Mouse (Mus musculus) stomach, postnatal 0 days (tissue): ENCODE data around the gene E2f3. TPM values are rescaled to one million over a fixed set of nuclear protein-coding genes. Genes with fewer than 3 reads are reported as not detected.

ENCODE experiments used
- ATAC-seq: fragments of 200-750 bp; cut with Nextera tagmentation; 2 replicates; pipeline ENCODE4 v1.8.0; 2017; ENCODE audit not compliant: low FRiP score, low TSS enrichment
- DNase-seq: peaks from one replicate; pipeline ENCODE4 v3.0.0-alpha.2; 2016; ENCODE audit warnings: low spot score
- H3K27ac ChIP-seq: fragments of 300-500 bp; sonication (generic); replicated peaks from 2 replicates; pipeline ENCODE4 v1.5.1; 2014; ENCODE audit warnings: mild to moderate bottlenecking, control low read depth
- H3K27me3 ChIP-seq: fragments of 300-500 bp; sonication (generic); 2 replicates; pipeline ENCODE4 v1.6.1; 2014; ENCODE audit warnings: low read length; ENCODE audit not compliant: control insufficient read depth, insufficient read depth
- H3K36me3 ChIP-seq: fragments of 300-500 bp; sonication (generic); 2 replicates; pipeline ENCODE4 v1.6.1; 2014; ENCODE audit warnings: low read length, mixed read lengths; ENCODE audit not compliant: control insufficient read depth, insufficient read depth
- H3K4me1 ChIP-seq: fragments of 300-500 bp; sonication (generic); replicated peaks from 2 replicates; pipeline ENCODE4 v1.6.1; 2014; ENCODE audit warnings: antibody characterized with exemption; ENCODE audit not compliant: control insufficient read depth, insufficient read depth
- H3K4me2 ChIP-seq: fragments of 300-500 bp; sonication (generic); replicated peaks from 2 replicates; pipeline ENCODE4 v1.6.1; 2014; ENCODE audit warnings: low read depth, mild to moderate bottlenecking, control low read depth, moderate library complexity
- H3K4me3 ChIP-seq: fragments of 300-500 bp; sonication (generic); 2 replicates; pipeline ENCODE4 v1.5.1; 2014; ENCODE audit warnings: low read depth, low read length, control low read depth
- H3K9ac ChIP-seq: fragments of 300-500 bp; sonication (generic); 2 replicates; pipeline ENCODE4 v1.6.1; 2014; ENCODE audit warnings: mild to moderate bottlenecking, low read length, control low read depth, mixed read lengths
- H3K9me3 ChIP-seq: fragments of 300-500 bp; sonication (generic); 2 replicates; pipeline ENCODE4 v1.6.1; 2016; ENCODE audit warnings: low read length; ENCODE audit not compliant: control insufficient read depth
- CTCF ChIP-seq: IDR thresholded peaks from 2 replicates; pipeline ENCODE4 v1.5.1; 2016; ENCODE audit warnings: antibody characterized with exemption, low read depth, mild to moderate bottlenecking, moderate library complexity
- EP300 ChIP-seq: optimal IDR thresholded peaks from 2 replicates; pipeline ENCODE3; 2016; ENCODE audit warnings: antibody characterized with exemption
- WGBS: fragments of 180-500 bp; shearing (Covaris S2); extraction: QIAGEN DNeasy Blood & Tissue Kit; methylation state at CpG from one replicate; pipeline ENCODE4 v1.1.7; 2014; 5-methylcytosine and 5-hydroxymethylcytosine counted together
- polyA plus RNA-seq: library from polyadenylated mRNA; unstranded; fragments of >200 nt; fragmentation: Nextera tagmentation; extraction: Ambion mirVana; gene quantifications from 2 replicates; pipeline ENCODE4 v1.2.1, GENCODE M21; 2015

Gene E2f3
- polyA plus RNA-seq, 1 experiment from 2014 or later, result 2.5 TPM

- no peaks in the 10 kb centered on the region for H3K36me3 ChIP-seq
- no peak overlapping the region for H3K27ac ChIP-seq
- no peak for ATAC-seq
- WGBS, result 88% methylated on average over 7 of the region's 7 CpGs
- H3K4me1 ChIP-seq, result no peaks in the 10 kb centered on the region
- DNase-seq, result no peak
- no peak overlapping the region for H3K4me2 ChIP-seq
- H3K9me3 ChIP-seq, result no peaks in the 10 kb centered on the region
- no peak for TF ChIP-seq CTCF
- TF ChIP-seq EP300, result no peak
- no peaks in the 10 kb centered on the region for H3K27me3 ChIP-seq
- H3K9ac ChIP-seq, result no peak overlapping the region
- H3K4me3 ChIP-seq, result no peak overlapping the region
These were observed 31.7 kb upstream of the E2f3 start for GRCm38 (mm10) chr13:30017611-30018010.

- no peaks in the 10 kb centered on the region for H3K4me1 ChIP-seq
- no peaks in the 10 kb centered on the region for H3K27me3 ChIP-seq
- H3K27ac ChIP-seq, result no peak overlapping the region
- ATAC-seq (no peak), DNase-seq (no peak)
- H3K4me3 ChIP-seq, result no peak overlapping the region
- H3K36me3 ChIP-seq, result no peaks in the 10 kb centered on the region
- no peak overlapping the region for H3K4me2 ChIP-seq
- 86% methylated on average over 8 of the region's 8 CpGs for WGBS
- no peak for TF ChIP-seq CTCF
- TF ChIP-seq EP300, result no peak
- no peaks in the 10 kb centered on the region for H3K9me3 ChIP-seq
- H3K9ac ChIP-seq, result no peak overlapping the region
These were observed 28.7 kb upstream of the E2f3 start for GRCm38 (mm10) chr13:30014576-30014975.

- Histone ChIP-seq H3K27ac (no peak overlapping the region), H3K4me3 (no peak overlapping the region), H3K27me3 (no peaks in the 10 kb centered on the region), H3K36me3 (no peaks in the 10 kb centered on the region), H3K4me1 (no peaks in the 10 kb centered on the region), H3K4me2 (no peak overlapping the region), H3K9ac (no peak overlapping the region), H3K9me3 (no peaks in the 10 kb centered on the region)
- ATAC-seq, result no peak
- TF ChIP-seq EP300 (no peak), CTCF (no peak)
- no peak for DNase-seq
- 60% methylated on average over 6 of the region's 6 CpGs for WGBS
These were observed 26.4 kb upstream of the E2f3 start for GRCm38 (mm10) chr13:30012226-30012625.

- ATAC-seq (no peak), DNase-seq (no peak)
- TF ChIP-seq EP300, result no peak
- no peak for TF ChIP-seq CTCF
- H3K27me3 ChIP-seq, result no peaks in the 10 kb centered on the region
- no peak overlapping the region for H3K27ac ChIP-seq
- no peaks in the 10 kb centered on the region for H3K36me3 ChIP-seq
- no peaks in the 10 kb centered on the region for H3K9me3 ChIP-seq
- WGBS, result 80% methylated on average over 3 of the region's 3 CpGs
- H3K4me3 ChIP-seq, result no peak overlapping the region
- H3K9ac ChIP-seq, result no peak overlapping the region
- no peaks in the 10 kb centered on the region for H3K4me1 ChIP-seq
- H3K4me2 ChIP-seq, result no peak overlapping the region
These were observed 22.9 kb upstream of the E2f3 start for GRCm38 (mm10) chr13:30008738-30009137.

GRCm38 (mm10) chr13:30005422-30005821, 19.6 kb upstream of the E2f3 start:
- no peak for ATAC-seq
- H3K27me3 ChIP-seq, result no peaks in the 10 kb centered on the region
- H3K36me3 ChIP-seq, result no peaks in the 10 kb centered on the region
- DNase-seq, result no peak
- H3K9me3 ChIP-seq, result no peaks in the 10 kb centered on the region
- H3K27ac ChIP-seq, result no peak overlapping the region
- H3K4me3 ChIP-seq, result no peak overlapping the region
- H3K4me1 ChIP-seq, result no peaks in the 10 kb centered on the region
- TF ChIP-seq EP300 (no peak), CTCF (no peak)
- 78% methylated on average over 3 of the region's 3 CpGs for WGBS
- H3K4me2 ChIP-seq, result no peak overlapping the region
- no peak overlapping the region for H3K9ac ChIP-seq

GRCm38 (mm10) chr13:30004849-30005248, 19.0 kb upstream of the E2f3 start:
- no peak for ATAC-seq
- Histone ChIP-seq H3K36me3 (no peaks in the 10 kb centered on the region), H3K27ac (no peak overlapping the region), H3K4me2 (no peak overlapping the region), H3K4me3 (no peak overlapping the region), H3K27me3 (no peaks in the 10 kb centered on the region), H3K9ac (no peak overlapping the region), H3K4me1 (no peaks in the 10 kb centered on the region), H3K9me3 (no peaks in the 10 kb centered on the region)
- no peak for TF ChIP-seq EP300
- TF ChIP-seq CTCF, result no peak
- DNase-seq, result no peak
- WGBS, result 84% methylated on average over 5 of the region's 5 CpGs
